Mouse (Mus musculus): ENCODE data around the gene Atf1.
"Not testable (repeated sequence)": the region's sequence is repeated elsewhere in the genome, so short reads cannot be mapped to it uniquely, and the experiment has no call there.

Atf1 gene

DNA sequence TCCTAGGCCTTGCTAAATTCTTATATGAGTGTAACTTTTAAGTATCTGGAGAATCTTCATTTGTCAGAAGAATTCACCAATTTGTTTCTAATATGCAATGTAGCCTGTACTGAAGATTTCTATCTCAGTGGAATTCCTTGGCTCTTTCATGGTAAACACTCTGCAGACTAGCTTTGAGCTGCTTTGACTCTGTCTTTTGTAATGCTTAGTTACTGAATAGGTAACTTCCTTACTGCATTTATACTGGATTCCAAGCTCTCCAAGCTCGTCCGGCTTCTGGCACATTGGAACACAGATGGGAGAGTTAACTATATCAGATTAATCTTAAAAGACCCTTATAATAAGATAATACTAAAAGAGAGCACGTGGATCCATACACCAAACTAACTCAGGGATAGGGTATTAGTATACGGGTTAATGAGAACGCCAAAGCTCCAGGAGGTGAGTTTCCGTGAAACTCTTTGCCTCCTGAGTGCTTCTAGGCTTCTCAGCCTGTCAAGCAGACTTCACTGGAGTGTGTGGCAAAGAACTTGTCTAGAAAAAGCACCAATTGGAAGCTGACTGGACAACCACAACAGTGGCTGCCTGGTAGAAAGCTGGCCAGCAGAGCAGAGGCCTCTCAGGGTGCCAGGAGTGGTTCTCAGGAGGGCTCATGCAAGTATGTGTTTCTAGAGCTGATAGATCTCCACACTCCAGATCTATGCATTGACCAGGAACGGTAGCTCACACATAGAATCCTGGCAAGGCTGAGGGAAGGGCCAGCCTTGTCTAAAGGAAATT lies 31.2 kb downstream of the Atf1 start:
- DNase-seq (ENCODE audit: low spot score): no peak

DNA sequence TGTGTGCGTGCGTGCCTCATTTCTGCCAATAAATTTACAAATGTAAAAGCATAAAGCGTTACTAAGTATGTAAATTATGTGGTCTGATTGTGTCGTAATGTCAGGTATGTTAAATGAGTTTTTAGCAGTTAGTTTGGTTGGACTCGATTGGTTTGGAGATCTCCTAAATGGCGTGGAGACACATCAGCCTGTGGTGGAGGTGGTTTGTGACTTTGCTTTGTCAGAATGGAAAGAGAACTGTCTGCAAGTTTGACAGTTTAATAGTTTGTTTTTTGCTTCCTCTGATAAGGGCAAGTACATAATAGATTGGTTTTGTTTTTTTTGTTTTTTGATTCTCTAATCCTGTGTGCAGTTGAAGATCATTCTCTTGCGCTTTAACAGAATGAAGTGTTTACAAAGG lies 32.7 kb downstream of the Atf1 start:
- not testable (repeated sequence) for DNase-seq (ENCODE audit: low spot score)

DNA sequence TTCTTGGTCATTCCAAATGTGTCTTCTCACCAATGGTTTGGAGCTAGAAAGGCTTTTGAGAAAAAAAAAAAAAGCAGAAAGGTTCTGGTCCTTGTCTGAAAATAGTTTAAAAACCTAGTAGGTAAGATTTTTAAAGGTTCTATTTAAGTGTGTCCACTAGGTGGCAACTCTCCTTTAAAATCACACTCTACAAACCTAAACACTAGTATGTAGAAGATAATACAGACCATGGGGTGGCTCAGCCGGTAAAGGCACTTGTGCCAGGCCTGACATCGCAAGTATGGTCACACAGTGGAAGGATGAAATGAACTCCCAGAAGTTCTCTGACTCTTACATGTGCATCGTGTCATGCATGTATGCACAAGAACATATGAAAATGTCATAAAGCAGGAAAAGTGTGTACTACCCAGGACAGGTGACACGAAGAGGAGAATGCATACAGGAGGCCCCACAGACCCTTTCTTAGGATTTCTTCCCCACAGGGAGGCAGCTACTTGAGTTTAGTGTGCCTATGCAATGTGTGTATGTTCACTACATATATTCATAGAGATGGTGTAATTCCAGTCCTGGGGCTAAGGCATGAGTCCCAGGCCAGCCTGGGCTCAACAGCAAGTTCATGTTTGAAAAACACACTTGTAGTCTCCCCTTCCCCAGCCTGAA lies 35.8 kb downstream of the Atf1 start:
- no peak for DNase-seq (ENCODE audit: low spot score)

DNA sequence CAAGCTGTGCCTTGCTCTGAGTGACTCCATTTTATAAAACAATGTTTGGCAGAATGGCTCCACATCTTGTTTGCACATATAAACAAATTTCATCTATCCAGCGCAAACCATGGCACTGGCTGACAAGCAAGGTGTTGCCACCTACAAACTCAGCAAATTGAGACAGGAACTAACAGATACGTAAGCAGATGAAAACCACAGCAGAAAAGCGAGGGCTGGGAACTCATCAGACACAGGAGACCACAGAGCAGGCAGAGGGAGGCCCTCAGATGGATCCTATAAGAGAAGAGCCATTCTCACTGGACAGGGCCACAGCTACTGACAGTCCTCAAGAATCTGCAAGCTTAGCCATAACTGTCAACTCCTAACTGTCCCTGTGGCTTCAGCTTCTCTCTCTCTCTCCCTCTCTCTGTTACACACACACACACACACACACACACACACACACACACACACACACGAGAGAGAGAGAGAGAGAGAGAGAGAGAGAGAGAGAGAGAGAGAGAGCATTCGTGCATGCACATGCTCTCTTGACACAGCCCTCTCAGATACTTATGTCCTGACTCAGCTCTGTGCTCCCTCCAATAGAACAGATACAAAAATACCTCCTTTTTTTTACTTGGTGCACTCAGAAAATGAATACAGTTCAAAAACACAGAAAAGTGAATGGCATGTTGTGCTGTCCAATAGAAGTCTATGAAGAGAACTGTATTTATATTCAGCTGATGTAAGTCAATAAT lies 38.1 kb downstream of the Atf1 start:
- no peak for DNase-seq (ENCODE audit: low spot score)

DNA sequence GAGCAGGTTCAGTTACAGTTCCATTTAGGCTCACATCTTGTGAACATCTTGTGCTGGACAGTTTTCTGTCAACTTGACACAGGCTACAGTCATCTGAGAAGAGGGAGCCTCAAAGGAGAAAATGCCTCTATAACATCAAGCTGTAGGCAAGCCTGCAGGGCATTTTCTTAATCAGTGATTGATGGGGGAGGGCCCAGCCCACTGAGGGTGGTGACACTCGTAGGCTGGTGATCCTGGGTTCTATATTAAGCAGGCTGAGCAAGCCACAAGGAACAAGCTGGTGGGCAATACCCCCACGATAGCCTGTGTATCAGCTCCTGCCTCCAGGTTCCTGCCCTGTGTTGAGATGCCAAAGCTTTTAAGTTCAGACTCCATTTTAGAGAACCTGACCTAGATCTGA lies 41.3 kb downstream of the Atf1 start:
- no peak for DNase-seq (ENCODE audit: low spot score)

DNA sequence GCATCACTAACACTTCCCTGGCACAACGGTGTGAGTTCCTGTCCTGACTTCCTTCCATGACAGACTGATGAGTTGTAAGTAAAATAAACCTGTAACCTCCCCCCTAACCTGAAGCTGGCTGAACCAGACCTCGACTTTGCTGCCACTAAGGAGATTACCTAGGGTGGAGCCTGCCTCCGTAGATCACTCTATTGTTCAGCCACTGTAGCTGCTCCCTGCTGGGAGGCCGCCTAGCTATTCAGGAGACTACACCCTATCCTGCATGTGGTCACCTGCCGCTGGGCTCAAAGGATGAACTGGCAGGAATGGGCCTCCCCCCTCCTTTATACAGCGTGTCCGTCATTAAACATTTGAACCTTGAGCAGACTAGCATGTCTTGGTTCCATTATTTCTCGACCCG lies 42.2 kb downstream of the Atf1 start:
- no peak for DNase-seq (ENCODE audit: low spot score)

DNA sequence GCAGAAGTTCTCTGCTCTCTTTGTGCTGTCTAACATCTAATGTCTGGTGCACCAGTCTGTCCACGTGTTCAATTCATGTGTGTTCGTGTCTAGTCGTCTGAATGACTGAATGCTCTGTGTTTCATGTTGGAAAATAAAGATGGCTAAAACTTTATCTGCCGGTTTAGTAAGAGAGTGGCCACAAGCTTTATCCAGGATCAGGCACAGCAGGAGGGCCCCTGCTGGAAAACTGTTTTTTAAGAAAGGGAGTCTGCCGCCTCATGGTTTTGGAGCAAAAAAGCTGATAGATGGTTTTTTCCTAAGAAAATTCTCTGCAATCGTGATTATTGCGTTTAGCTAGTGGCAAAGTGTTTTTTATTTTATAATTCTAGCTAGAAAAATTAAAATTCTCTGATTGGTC lies 43.0 kb downstream of the Atf1 start:
- not testable (repeated sequence) for DNase-seq (ENCODE audit: low spot score)

DNA sequence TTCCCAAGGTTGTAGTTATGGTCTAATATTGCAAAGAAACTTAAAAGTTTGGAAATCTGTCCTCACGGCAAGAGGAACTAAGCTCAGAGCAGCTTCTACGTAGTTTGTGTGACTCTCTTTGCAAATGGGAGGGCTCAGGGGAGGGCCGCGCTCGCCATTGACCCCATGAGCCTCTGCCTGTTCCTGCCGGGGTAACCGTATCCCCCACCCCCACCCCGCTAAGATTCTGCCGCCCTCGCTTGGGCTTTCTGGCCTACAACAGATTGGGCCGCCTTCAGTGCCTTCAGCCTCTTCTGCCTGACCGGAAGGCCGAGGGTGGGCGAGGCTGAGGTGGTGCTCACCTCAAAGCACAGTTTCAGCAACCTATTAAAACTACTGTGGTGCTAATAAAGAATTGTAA lies 43.8 kb downstream of the Atf1 start:
- no peak for DNase-seq (ENCODE audit: low spot score)

DNA sequence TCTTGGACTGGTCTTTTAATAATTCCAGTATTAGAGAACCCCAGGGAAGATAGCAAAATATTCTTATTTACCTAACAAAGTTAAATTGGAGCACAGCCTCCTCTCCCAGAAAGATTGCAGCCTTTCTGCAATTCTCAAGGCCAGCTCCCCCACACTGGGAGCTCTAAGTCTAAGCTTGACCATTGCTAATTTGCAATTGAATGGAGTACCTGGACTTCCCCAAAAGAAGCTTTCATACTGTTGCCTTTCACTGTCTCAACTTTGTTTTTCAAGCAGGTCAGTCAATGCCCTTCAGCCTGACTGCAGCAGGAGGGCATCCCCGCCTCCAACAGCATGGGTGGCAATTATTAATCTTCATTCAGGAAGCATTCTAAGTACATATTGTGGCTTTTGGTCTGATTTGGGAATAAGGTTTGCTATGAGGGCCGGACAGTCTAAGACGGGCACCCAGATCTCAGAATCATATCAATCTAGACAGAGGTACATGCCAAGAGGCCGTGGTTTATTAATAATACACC lies 46.2 kb downstream of the Atf1 start:
- DNase-seq (ENCODE audit: low spot score): not testable (repeated sequence)

DNA sequence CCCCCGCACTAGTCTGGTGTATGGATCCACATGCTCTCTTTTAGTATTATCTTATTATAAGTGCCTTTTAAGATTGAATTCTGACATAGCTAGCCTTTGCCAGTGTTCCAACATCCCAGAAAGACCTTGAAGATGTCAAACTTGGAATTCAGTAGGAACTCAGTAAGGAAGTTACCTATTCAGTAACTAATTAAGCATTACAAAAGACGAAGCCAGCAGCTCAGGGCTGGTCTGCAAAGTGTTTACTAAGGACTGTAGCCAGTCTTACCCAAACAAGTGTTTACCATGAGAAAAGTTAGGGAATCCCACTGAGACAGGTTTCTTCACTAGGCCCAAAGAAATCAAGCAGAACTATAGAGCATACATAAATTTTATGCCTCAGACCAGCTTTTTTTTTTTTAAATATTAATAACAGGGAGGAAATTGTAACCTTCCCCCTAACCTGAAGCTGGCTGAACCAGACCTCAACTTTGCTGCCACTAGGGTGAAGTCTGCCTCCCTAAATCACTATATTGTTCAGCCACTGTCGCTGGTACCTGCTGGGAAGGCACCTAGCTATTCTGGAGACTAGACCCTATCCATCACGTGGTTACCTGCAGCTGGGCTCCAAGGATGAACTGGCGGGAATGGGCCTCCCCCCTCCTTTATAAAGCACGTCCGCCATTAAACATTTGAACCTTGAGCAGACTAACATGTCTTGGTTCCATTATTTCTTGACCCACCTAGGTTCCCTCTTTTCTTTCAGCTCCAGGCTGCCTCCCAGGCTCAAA lies 47.4 kb downstream of the Atf1 start:
- DNase-seq (ENCODE audit: low spot score): no peak

DNA sequence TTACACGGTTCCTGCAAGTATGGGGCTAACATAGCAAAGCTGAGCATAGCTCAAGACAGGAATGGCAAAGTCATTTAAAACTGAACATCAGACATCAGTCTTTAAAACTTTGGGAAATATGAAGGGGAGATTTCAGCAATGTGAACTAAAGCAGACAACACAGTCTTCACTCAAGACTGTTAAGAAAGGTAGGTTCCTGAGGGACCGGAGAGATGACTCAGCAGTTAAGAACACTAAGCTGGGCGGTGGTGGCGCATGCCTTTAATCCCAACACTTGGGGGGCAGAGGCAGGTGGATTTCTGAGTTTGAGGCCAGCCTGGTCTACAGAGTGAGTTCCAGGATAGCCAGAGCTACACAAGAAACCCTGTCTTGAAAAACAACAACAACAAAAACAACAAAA lies 48.8 kb downstream of the Atf1 start:
- no peak for DNase-seq (ENCODE audit: low spot score)

DNA sequence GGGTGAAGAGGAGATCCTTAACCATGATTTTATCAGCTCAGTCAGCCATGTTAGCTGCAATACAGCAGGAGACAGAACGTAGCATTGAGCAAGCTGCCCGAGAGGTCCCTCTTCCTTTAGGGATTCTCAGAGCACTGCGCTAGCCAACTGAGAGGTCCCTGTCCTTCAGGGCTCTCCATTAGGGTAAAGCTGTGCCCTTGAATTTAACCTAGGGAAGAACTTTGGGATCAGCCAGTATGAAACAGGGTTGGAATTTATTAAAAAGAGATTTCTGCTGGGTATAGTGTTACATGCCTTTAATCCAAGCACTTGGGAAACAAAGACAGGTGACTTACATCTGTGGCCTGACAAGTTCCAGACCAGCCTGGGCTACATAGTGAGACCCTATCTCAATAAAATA lies 50.0 kb downstream of the Atf1 start:
- DNase-seq (ENCODE audit: low spot score): no peak

DNA sequence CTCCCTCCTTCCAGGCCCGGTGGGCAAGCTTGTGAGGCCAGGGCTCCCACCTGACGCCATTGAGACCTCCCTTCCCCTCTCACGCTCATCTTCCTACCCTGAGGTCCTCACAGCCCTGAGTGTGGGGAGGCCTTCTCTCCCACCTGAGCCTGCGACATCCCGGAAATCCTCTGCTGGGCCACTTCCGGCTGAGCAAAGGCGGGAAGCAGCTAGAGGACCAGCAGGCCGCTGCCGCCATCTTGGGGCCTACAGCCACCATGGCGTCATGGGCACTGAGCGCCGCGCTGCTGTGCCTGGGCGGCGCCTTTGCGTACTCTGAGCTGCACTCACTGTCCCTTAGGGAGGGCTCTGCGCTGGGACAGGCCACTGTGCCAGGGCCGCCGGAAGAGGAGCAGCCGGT lies 53.0 kb downstream of the Atf1 start, which contains the start of gene Tmprss12:
TSS of gene Tmprss12 (plus strand) at position 212 of the 400 bp plus-strand sequence.
- no peak for DNase-seq (ENCODE audit: low spot score)

DNA sequence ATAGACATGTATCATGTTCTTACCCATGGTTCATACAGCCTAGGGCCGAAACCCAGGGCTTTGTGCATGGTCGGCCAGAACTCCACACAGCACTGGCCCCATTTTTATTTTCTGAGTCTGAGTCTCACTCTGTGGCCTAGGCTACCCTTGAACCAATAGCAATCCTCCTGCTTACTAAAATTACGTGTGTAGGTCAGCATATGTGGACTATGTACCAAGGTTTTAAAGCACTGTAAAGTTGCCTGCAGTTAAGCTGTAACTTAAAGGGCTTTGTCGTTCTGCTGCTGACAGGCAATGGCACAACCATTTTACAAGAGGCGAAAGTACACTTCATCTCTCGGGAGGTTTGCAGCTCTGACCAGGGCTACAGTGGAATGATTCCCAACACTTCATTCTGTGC lies 61.4 kb downstream of the Atf1 start:
- no peak for DNase-seq (ENCODE audit: low spot score)

DNA sequence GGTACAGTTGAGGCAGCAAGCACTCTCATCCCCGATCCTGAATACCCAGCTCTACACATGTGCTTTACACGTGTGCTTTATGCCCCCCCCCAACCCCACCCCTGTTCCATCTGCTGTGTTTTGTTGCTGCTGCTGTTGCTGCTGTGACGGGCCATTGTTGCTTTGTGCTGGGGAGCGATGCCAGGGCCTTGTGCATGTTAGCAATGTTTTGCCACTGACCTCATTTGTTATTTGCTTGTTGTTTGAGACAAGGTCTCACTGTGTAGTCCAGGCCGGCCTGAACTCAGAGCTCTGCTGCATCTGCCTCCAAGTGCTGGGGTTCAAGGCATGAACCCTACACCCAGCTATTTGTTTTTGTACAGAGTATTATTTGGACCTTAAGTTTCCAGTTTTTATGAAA lies 63.2 kb downstream of the Atf1 start:
- DNase-seq (ENCODE audit: low spot score): no peak

DNA sequence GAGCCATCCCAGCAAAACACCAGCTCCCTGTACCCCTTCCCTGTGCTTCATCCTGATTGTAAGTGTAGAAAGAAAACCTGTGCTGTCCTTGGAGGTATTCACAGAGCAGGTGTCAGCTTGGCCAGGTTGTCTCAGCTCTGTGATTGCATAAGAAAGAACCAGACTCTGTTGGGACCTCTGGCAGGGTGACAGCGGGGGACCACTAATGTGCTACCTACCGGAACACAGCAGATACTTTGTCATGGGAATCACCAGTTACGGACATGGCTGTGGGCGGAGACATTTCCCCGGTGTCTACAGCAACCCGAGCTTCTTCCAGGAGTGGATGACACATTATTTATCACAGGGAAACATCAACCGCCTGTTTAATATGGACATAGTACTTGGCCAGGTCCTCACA lies 64.7 kb downstream of the Atf1 start:
- no peak for DNase-seq (ENCODE audit: low spot score)

DNA sequence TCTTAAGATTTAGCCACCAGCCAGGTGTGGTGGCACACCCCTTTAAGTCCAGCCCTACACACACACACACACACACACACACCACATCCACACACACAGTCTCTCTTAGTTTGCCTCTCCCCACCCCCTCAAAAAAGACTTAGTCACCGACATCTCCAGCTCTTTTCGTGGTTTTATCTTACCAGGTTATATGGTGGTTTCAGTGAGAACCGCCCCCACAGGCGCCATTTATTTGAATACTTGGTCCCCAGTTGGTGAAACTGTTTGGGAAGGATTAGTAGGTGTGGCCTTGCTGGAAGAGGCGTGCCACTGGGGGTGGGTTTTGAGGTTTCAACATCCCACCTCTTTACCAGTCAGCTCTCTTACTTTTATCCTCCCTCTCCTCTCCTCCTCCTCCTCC lies 70.2 kb downstream of the Atf1 start:
- no peak for DNase-seq (ENCODE audit: low spot score)

DNA sequence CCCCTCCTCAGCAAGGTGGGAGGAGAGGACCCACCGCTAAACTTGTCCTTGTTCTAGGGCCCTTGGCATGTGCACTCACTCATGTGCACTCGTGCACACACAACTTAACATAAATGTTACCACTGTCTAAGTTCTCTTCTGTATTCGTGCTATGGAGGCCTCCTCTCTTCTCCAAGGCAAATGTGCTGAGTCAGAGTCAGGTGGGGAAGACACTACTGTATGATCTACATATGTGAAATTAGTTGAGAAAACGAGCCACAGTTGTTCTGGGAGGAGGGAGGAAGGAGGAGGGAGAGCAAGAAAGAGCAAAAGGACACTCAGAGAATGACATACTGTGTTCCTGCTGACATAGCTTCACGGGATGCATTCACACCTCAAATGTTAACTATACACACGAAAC lies 72.9 kb downstream of the Atf1 start:
- no peak for DNase-seq (ENCODE audit: low spot score)

DNA sequence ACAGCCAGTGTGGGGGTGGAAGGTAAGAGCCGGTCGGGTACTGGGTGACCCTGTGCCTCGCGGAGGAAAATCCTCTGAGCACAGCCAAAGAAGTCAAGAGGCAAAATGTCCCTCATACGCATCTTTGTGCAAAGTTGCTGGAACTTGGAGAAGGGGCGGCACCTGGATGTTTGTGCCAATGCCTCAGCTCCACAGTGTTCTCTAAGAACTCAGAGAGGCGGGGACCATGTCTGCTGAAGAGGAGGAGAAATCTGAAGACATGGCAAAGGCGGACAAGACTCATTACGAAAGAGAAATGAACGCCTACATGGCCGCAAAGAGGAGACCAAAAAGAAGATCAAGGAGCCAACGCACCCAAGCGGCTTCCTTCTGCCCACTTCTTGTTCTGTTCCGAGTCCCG lies 73.9 kb downstream of the Atf1 start:
- DNase-seq (ENCODE audit: low spot score): no peak

DNA sequence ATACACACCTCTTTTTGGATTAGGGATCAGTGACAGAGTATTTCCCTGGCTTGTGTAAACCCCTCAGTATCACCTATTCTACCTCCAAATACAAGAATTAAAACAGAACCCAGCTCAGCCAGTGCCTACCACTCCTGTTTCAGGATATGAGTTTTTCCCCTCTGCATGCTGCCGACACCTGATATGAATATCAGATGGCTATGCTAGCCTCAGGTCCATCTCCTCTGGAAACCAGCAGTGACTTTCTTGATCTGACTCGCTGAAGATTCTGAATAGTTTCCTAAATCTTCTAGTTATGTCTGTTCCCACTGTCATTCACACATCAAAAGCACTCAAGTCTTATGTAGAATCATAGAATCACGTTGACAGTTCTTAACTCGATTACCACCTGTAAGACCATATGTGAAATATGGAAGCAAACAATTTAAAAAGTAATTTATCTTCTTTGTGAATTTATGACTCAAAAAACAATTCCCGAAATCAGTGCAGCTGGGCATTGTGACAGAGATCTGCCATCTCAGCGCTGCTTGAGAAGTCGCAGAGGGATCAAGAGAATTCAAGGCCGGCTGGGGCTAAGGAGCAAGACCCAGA lies 75.9 kb downstream of the Atf1 start:
- no peak for DNase-seq (ENCODE audit: low spot score)
